Mouse (Mus musculus): Measurements from ENCODE around the gene Dstyk. TPM values are rescaled to one million over a fixed set of nuclear protein-coding genes. Genes with fewer than 3 reads are reported as not detected.
"Not testable (repeated sequence)": the region's sequence is repeated elsewhere in the genome, so short reads cannot be mapped to it uniquely, and the experiment has no call there.

Dstyk gene
- polyA plus RNA-seq, 1 experiment, result 16.7 TPM

GRCm38 (mm10) chr1:132436960-132437359 lies 19.6 kb downstream of the Dstyk start:
- DNase-seq (ENCODE audit: low read depth), result no peak

DNA sequence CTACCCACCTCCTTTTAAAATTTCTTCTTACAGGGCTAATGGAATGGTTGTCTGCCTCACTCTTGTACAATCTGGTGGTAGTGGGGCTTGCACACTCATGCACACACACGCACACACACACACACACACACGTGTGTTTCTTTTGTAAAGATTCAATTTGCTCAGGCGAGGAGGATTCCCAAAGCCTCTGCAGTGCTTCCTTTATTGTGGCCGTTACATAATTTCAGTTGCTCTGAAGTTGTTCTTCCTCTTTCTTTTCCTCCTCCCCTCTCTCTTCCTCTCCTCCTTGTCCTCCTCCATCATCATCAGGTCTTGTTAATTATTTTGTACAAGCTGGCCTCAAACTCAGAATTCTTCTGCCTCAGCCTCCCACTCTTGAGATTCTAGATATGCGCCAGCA lies 20.0 kb downstream of the Dstyk start:
- no peak for DNase-seq (ENCODE audit: low read depth)

- no peak for DNase-seq (ENCODE audit: low read depth)
These were observed 23.6 kb downstream of the Dstyk start for GRCm38 (mm10) chr1:132440896-132441435.

GRCm38 (mm10) chr1:132449742-132450141 lies 32.4 kb downstream of the Dstyk start:
- DNase-seq (ENCODE audit: low read depth), result no peak

DNA sequence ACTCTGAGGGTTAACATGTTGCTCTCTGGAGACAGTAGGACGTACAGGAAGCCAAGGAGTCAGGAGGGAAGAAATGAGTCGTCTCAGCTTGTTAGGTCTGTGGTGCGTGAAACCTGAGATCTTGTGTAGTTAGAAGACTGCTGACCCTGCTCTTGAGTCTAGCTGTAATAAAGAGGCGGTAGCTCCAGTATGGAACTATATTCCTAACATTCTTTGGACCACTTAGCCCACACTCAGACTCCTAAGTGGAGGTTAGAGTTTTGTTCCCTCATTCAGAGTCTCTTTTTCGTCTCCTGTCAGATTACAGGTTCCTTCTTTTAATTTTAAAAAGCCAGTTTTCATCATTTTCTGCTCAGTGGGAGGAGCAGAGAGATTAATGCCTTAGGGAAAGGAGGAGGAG lies 47.3 kb downstream of the Dstyk start:
- no peak for DNase-seq (ENCODE audit: low read depth)

- no peak for DNase-seq (ENCODE audit: low read depth)
These were observed 51.6 kb downstream of the Dstyk start for GRCm38 (mm10) chr1:132468926-132469325.

GRCm38 (mm10) chr1:132469519-132469918 lies 52.2 kb downstream of the Dstyk start:
- DNase-seq (ENCODE audit: low read depth), result no peak

DNA sequence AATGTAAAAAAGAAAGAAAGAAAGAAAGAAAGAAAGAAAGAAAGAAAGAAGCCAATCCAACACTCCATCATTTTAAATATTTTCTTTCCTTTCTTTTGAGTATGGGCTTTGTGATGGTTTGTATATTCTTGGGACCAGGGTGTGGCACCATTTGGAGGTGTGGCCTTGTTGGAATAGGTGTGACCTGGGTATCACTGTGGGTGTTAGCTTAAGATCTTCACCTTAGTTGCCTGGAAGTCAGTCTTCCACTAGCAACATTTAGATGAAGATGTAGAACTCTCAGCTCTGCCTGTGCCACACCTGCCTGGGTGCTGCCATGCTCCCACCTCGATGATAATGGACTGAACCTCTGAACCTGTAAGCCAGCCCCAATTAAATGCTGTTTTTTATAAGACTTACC lies 52.7 kb downstream of the Dstyk start:
- not testable (repeated sequence) for DNase-seq (ENCODE audit: low read depth)

DNA sequence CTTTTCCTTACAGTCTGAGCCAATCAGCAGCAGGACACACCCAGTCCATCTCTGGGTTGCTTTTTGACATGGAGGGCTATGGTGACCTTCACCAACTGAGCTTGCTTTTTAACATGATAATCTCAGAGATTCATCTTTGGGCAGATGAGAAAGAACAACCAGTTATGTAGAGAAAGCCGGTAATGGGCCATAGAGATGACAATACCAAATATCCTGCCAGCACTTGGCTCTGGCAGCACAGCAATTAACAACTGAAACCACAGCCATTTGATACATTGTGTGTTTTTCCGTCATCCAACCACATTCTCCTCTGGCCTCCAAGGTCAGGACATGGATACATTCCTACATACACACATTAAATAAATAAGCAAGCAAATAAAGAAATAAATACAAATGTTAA lies 53.7 kb downstream of the Dstyk start:
- DNase-seq (ENCODE audit: low read depth), result no peak

DNA sequence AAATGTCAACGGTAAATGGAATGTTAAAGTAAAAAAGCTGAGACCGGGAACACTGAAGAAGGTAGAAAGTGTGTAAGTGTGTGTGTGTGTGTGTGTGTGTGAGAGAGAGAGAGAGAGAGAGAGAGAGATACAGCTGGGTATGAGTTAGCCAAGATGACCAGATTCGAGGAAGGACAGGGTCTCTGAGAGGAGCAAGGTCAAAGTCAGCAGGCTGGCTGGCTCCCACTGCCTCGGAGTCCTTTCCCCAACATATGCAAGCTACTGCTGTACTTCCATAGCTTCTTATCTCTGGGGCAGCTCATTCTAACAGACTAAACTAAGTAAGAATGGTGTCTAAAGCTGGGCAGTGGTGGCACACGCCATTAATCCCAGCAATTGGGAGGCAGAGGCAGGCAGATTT lies 54.1 kb downstream of the Dstyk start:
- no peak for DNase-seq (ENCODE audit: low read depth)

- DNase-seq (ENCODE audit: low read depth), result no peak
These were observed 55.2 kb downstream of the Dstyk start for GRCm38 (mm10) chr1:132472537-132472936.

DNA sequence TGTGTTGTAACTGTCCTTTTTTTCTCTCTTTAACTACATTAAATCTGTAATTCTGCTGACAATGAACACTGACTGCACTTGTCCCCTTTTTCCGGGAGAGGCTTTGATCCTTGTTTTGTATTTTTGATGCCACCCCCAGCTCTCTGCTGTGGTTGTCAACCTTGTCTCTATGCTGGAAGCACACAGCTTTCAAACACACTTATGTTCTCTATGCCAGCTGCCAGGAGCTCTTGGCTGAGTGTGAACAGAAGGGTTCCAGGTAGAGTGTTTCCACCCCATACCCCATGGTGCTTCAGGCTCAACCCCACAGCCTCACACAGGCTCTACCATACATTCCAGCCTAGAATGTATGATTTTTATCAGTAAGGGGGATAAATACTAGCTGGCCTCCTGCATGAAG lies 57.1 kb downstream of the Dstyk start:
- no peak for DNase-seq (ENCODE audit: low read depth)

DNA sequence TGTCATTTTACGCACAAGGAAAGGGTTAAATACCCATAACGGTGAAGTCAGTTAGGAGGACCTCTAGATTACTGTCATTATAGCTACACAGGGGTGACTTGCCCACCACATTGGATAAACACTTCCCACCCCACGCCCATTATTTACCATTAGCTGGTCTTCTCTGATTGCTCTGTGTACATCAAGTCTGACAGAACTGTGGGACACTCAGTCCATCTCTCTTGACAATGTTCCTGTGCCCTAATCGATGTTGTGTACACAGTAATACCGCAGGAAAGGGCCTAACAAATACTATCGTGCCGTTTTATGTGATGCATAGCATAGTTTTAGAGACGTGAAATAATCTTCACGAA lies 59.2 kb downstream of the Dstyk start:
- DNase-seq (ENCODE audit: low read depth), result no peak

- DNase-seq (ENCODE audit: low read depth), result peak; percentile 52
These were observed 59.8 kb downstream of the Dstyk start, which contains the start of gene Rbbp5 for GRCm38 (mm10) chr1:132476928-132477691. Rbbp5 (plus strand) TSS chr1:132477365.

DNA sequence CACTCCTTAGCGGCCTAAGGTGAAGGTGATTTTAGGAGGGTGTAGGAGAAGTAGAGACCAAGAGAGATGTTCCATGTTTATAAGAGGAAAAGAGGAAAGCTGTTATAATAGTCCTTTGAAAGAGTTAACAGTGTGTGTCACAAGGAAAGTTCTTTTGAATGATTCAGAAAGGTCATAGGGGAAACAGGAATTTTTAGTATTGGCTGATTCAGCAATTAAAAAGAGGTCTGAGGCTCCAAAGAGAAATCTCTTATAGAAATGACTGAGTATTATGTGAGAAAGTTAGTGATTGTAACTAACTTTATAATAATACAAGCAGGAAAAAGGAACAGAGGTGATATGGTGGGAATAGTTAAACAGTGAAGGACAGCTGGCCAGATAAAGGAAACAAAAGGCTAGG lies 62.1 kb downstream of the Dstyk start:
- DNase-seq (ENCODE audit: low read depth), result no peak

GRCm38 (mm10) chr1:132481619-132482018 lies 64.3 kb downstream of the Dstyk start:
- DNase-seq (ENCODE audit: low read depth), result no peak

DNA sequence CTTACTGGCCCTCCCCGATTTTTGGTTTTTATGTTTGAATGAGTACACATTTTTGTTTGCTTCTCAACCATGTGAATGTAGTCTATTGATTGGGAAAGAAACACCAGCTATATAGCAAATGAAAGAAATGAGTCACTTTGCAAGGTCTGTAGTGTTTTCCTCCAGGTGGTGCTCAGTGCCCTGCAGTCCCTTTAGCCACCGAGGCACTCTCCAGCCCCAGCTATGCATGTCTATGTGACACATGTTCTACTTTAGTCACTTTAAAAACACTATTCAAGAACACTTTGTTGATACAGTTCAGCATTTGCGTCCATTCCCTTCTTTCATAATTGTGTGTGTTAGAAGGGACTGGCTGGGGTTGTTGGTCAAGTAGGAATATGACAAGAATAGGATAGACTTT lies 65.9 kb downstream of the Dstyk start:
- DNase-seq (ENCODE audit: low read depth), result no peak

- DNase-seq (ENCODE audit: low read depth), result no peak
These were observed 66.4 kb downstream of the Dstyk start for GRCm38 (mm10) chr1:132483759-132484158.

DNA sequence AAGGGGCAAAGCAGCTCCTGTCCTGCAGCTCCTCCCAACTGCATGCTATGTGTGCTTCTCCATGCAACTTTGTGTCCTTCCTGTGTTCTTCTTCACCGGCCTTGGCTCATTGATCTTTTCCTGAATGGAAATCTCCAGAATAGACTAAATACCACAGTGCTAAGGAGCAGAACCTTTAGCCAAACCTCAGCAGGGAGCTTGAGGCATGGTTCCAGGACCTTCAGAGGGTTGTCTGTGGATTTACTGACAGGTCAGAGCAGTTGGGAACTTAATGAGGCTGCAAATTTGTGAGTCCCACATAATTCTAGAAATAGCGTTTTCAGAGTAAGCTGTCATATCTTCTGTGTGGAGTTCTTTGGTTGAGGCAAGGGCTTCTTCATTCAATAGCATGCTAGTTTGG lies 83.2 kb downstream of the Dstyk start:
- DNase-seq (ENCODE audit: low read depth), result no peak

- no peak for DNase-seq (ENCODE audit: low read depth)
These were observed 87.8 kb downstream of the Dstyk start for GRCm38 (mm10) chr1:132505155-132505554.

GRCm38 (mm10) chr1:132506058-132506457 lies 88.7 kb downstream of the Dstyk start, which contains the start of gene Tmem81:
Tmem81 (plus strand) TSS chr1:132506230.
- DNase-seq (ENCODE audit: low read depth), result no peak

- no peak for DNase-seq (ENCODE audit: low read depth)
These were observed 89.3 kb downstream of the Dstyk start for GRCm38 (mm10) chr1:132506656-132507055.

DNA sequence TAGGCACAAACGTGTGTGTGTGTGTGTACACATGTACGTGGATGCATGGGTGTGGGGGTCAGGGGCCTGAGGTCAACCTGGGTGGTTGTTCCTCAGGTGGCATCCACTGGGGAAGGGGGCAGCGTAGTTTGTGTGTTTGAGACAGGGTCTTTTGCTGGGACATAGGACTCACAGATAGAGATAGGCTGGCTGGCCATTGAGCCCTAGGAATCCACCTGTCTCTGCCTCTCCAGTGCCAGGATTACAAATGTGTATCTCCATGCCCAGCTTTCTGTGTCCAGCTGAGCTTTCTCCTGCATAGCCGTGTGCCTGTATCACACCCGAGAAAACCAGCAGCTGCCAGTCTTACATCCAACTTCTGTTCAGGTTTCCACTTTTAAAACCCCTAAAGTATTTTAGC lies 92.4 kb downstream of the Dstyk start:
- no peak for DNase-seq (ENCODE audit: low read depth)

DNA sequence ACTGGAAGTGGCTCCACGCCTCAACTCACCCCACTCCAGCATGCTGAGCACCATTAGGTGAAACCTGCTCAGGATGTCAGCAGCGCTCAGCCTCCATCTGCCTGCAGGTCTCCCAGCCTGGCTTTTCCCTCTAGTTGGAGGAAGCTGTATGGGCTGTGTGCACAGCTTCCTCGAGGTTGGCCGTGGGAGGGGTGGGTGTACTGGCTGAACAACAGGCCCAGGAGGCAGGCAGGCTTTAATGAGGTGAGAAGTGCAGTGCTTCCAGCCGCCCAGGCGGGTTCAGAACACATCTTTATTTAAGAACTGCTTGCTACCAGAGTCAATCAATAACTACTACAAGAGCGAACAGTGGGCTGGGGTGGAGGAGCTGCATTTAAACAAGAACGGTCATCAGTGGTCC lies 94.2 kb downstream of the Dstyk start:
- no peak for DNase-seq (ENCODE audit: low read depth)
